Mouse (Mus musculus) heart, postnatal 0 days (tissue): Measurements from ENCODE around the gene Dnajb8. TPM values are rescaled to one million over a fixed set of nuclear protein-coding genes. Genes with fewer than 3 reads are reported as not detected.

Source experiments
- ATAC-seq: fragments of 200-750 bp; cut with Nextera tagmentation; 2 replicates; pipeline ENCODE4 v1.8.0; 2017; ENCODE audit warnings: low read depth, moderate number of reproducible peaks, moderate library complexity; ENCODE audit not compliant: insufficient read depth
- DNase-seq: peaks from one replicate; pipeline ENCODE4 v3.0.0-alpha.2; 2016; ENCODE audit warnings: low spot score
- H3K27ac ChIP-seq: fragments of 300-500 bp; sonication (generic); 2 replicates; pipeline ENCODE4 v1.5.1; 2014; ENCODE audit warnings: low read depth, mild to moderate bottlenecking
- H3K27me3 ChIP-seq: fragments of 300-500 bp; sonication (generic); 2 replicates; pipeline ENCODE4 v1.6.1; 2014; ENCODE audit warnings: low read length, mixed read lengths; ENCODE audit not compliant: control insufficient read depth, insufficient read depth
- H3K36me3 ChIP-seq: fragments of 300-500 bp; sonication (generic); replicated peaks from 2 replicates; pipeline ENCODE4 v1.6.1; 2014; ENCODE audit warnings: low read length, mixed read lengths; ENCODE audit not compliant: control insufficient read depth, insufficient read depth
- H3K4me1 ChIP-seq: fragments of 300-500 bp; sonication (generic); 2 replicates; pipeline ENCODE4 v1.6.1; 2014; ENCODE audit warnings: antibody characterized with exemption; ENCODE audit not compliant: control insufficient read depth, insufficient read depth
- H3K4me2 ChIP-seq: fragments of 300-500 bp; sonication (generic); 2 replicates; pipeline ENCODE4 v1.6.1; 2014; ENCODE audit warnings: low read depth, mild to moderate bottlenecking, low read length, moderate library complexity
- H3K4me3 ChIP-seq: fragments of 300-500 bp; sonication (generic); 2 replicates; pipeline ENCODE4 v1.5.1; 2014; ENCODE audit warnings: low read depth, low read length
- H3K9ac ChIP-seq: fragments of 300-500 bp; sonication (generic); replicated peaks from 2 replicates; pipeline ENCODE4 v1.6.1; 2014; ENCODE audit warnings: low read depth, low read length, mixed read lengths
- H3K9me3 ChIP-seq: fragments of 300-500 bp; sonication (generic); replicated peaks from 2 replicates; pipeline ENCODE4 v1.6.1; 2016; ENCODE audit warnings: low read length; ENCODE audit not compliant: control insufficient read depth
- CTCF ChIP-seq: IDR thresholded peaks from 2 replicates; pipeline ENCODE4 v1.5.1; 2016; ENCODE audit warnings: antibody characterized with exemption, control low read depth, low read depth
- EP300 ChIP-seq: IDR thresholded peaks from 2 replicates; pipeline ENCODE4 v1.6.1; 2016; ENCODE audit warnings: antibody characterized with exemption, low read depth
- WGBS: fragments of 180-500 bp; shearing (Covaris S2); extraction: QIAGEN DNeasy Blood & Tissue Kit; methylation state at CpG from one replicate; pipeline ENCODE4 v1.1.7; 2014; 5-methylcytosine and 5-hydroxymethylcytosine counted together
- polyA plus RNA-seq: library from polyadenylated mRNA; unstranded; fragments of >200 nt; fragmentation: Nextera tagmentation; extraction: Ambion mirVana; gene quantifications from 2 replicates; pipeline ENCODE4 v1.2.1, GENCODE M21; 2015
- total RNA-seq: library from RNA; depleted of rRNA; stranded (reverse); fragments of >200 nt; gene quantifications from 2 replicates; pipeline ENCODE4 v1.2.3, GENCODE M21; 2014; ENCODE audit warnings: low replicate concordance

Dnajb8 gene
- total and polyA plus RNA-seq, 2 experiments from 2014 or later, result not detected

DNA sequence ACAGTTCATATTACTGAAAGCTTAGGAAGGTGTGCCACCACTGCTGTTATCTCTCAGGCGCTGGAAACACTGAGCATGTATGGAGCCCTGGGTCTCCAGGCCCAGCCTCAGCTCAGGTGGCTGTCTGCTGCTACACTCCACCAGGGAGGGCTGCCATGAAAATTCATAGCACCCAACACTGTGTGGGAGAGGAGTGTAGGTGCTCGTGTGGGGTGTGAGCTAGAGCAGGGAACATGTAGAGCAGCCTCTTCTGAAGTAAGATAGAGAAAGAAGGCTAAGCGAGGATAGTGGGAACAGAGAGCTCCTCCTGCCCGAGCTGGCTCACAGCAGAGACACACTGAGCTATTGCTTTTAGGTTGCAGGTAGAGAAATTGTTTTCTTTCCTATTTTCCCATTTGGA is 54.2 kb downstream of the Dnajb8 start:
- Histone ChIP-seq H3K4me2 (no peak overlapping the region), H3K27me3 (no peaks in the 10 kb centered on the region), H3K4me3 (no peak overlapping the region), H3K9ac (no peak overlapping the region), H3K4me1 (no peaks in the 10 kb centered on the region), H3K36me3 (no peaks in the 10 kb centered on the region), H3K27ac (no peak overlapping the region), H3K9me3 (no peaks in the 10 kb centered on the region)
- ATAC-seq, result no peak
- no peak for DNase-seq
- 76% methylated on average over 4 of the region's 4 CpGs for WGBS
- TF ChIP-seq CTCF (no peak), EP300 (no peak)

DNA sequence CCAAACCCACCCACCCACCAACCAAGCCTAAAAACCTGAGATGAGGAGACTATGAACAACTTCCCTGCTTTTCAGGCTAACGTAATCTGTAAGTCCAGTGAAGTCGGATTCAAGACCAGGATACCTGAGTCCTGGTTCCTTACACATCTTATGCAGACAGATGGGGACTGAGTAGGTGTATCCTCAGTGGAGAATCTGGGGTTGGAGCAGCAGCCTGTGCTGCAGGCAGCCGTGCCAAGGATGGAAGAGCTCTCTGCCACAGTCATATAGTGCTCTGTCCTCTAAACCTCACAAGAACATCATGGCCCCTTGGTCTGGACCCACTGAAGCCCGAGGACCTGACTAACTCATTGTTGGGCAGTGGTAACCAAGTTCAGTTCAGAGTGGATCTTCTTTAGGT is 55.2 kb downstream of the Dnajb8 start:
- 93% methylated on average over 4 of the region's 4 CpGs for WGBS
- Histone ChIP-seq H3K9ac (no peak overlapping the region), H3K4me2 (no peak overlapping the region), H3K4me3 (no peak overlapping the region), H3K4me1 (no peaks in the 10 kb centered on the region), H3K9me3 (no peaks in the 10 kb centered on the region), H3K36me3 (no peaks in the 10 kb centered on the region), H3K27ac (no peak overlapping the region), H3K27me3 (no peaks in the 10 kb centered on the region)
- DNase-seq, result no peak
- no peak for ATAC-seq
- no peak for TF ChIP-seq EP300
- no peak for TF ChIP-seq CTCF

DNA sequence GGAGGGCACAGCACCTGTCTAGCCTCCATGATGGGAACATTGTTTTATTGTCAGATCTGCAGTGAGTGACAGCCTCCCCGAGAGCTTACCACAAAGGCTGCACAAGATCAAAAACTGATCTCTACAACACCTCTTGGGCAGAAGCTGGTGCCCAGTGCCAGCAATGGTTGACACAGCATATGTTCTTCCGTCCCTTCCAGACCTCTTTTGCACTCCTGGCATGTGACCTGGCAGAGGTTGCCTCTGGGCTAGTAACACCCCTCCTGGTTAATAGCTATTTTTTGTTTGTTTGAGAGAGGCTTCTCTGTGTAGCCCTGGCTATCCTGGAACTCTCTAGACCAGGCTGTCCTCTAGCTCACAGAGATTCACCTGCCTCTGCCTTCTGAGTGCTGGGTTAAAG is 56.1 kb downstream of the Dnajb8 start:
- no peak overlapping the region for H3K4me3 ChIP-seq
- no peaks in the 10 kb centered on the region for H3K9me3 ChIP-seq
- TF ChIP-seq CTCF (no peak), EP300 (no peak)
- H3K27ac ChIP-seq, result no peak overlapping the region
- no peaks in the 10 kb centered on the region for H3K27me3 ChIP-seq
- DNase-seq, result no peak
- H3K36me3 ChIP-seq, result no peaks in the 10 kb centered on the region
- no peaks in the 10 kb centered on the region for H3K4me1 ChIP-seq
- H3K4me2 ChIP-seq, result no peak overlapping the region
- 77% methylated on average over 2 of the region's 2 CpGs for WGBS
- no peak for ATAC-seq
- H3K9ac ChIP-seq, result no peak overlapping the region

DNA sequence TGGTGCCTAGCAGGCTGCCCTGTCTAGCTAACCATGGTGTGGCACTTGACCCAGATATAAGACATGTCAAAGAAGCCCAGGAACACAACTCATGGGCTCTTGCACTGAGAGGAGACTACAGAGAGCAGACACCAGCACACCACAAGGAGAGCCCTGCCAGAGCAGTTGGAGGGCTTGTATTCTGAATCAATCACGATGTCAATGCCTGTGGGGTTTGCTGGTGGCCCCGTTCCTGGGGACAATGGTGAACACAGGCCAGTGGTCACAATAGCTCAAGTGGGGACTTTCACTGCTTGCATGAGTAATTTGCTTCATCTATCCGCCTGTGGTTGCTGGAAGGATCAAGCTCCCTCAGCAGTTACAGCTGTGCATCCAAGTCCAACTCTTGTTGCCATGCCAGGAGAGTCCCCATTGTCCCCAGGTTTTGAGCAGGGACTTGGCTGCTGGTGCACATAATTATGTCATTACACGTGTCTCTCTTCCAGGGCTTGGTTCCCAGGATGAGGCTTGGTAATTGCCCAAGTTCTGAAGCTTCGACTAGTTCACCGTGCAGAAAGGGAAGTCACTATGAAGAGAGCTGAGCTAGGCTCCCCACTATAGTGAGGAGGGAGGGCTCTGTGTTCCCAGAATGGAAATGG is 68.2 kb downstream of the Dnajb8 start:
- H3K4me1 ChIP-seq, result 0 out of 2 replicates have a peak, but pooled peaks cover 6% of the 10 kb centered on the region
- no peaks in the 10 kb centered on the region for H3K27me3 ChIP-seq
- H3K4me3 ChIP-seq, result no peak overlapping the region
- H3K9ac ChIP-seq, result no peak overlapping the region
- DNase-seq, result peak; percentile 15
- H3K36me3 ChIP-seq, result no peaks in the 10 kb centered on the region
- TF ChIP-seq CTCF, result no peak
- TF ChIP-seq EP300, result no peak
- H3K9me3 ChIP-seq, result no peaks in the 10 kb centered on the region
- H3K27ac ChIP-seq, result no peak overlapping the region
- peak; percentile 36 for ATAC-seq
- 67% methylated on average over 6 of the region's 6 CpGs for WGBS
- no peak overlapping the region for H3K4me2 ChIP-seq

GRCm38 (mm10) chr6:88292274-88292909 is 70.3 kb downstream of the Dnajb8 start:
- Histone ChIP-seq H3K9me3 (no peaks in the 10 kb centered on the region), H3K27ac (no peak overlapping the region), H3K4me2 (no peak overlapping the region), H3K36me3 (no peaks in the 10 kb centered on the region), H3K9ac (no peak overlapping the region), H3K4me3 (no peak overlapping the region), H3K27me3 (no peaks in the 10 kb centered on the region), H3K4me1 (0 out of 2 replicates have a peak, but pooled peaks cover 6% of the 10 kb centered on the region)
- TF ChIP-seq CTCF (no peak), EP300 (no peak)
- ATAC-seq (no peak; the same call in 1 of the 2 replicates), DNase-seq (no peak)
- 63% methylated on average over 4 of the region's 4 CpGs for WGBS
